Mouse (Mus musculus): Measurements from ENCODE around the gene Tmem179.

DNA sequence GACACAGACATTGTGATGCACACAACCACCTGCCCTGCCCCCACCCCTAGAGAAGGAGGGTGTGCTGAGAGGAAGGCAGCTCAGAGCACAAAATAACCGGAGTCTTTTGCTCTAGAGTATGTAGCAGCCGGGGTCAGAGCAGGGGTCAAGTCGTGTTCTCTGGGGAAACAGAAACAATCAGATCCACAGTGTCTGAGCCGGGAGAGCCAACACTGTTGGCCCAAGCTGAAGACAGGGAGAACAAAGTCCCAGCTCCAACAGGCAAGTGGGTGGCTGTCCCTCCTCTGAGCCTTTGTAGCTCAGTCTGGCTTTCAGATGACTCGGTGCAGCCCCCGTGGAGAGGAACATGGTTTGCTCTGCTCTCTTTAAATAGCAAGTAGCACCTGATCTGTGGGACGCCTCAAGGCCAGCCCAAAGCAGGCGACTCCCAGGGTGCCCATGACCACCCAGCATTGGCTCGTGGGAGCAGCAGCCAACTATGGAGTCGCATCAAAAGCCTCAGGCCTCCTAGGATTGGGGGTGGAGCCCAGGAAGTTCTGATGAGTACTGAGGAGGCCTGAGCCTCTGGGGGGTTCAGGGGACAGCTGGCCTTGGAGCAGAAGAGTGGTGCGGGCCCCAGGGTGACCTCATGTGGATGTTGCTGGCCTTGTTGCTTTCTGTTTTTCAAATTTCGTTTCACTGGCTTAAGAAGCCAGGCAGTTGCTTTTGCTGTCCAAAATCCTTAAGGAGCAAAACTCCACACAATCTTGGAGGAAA, 28.6 kb upstream of the Tmem179 start:
- no peak for TF ChIP-seq CTCF (IDR thresholded peaks at IDR 0.05; ENCODE audit: insufficient read depth, low read depth, low read length)
- no peak for TF ChIP-seq POLR2A (IDR thresholded peaks at IDR 0.05; ENCODE audit: insufficient read depth, low read depth, low read length)

Measured in olfactory bulb, adult 2 months (tissue).